Mouse (Mus musculus): ENCODE measurements around the gene Epb42.

DNA sequence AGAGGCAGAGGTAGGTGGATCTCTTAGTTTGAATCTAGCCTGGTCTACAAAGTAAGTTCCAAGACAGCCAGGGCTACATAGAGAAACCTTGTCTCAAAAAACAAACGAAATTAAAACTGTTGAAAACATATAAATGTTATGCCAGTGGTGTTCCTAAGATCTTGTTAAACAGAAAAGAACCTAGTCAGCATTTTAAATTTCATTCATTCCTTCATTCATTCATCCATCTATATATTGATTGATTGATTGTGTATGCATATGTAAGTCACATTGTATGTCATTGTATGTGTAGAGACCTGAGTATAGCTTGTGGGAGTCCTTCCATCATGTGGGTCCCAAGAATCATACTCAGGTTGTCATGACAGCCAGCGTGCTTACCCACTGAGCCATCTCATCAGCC, 21.4 kb downstream of the Epb42 start:
- TF ChIP-seq CTCF (IDR thresholded peaks at IDR 0.05; ENCODE audit: insufficient read depth, low read length) (no peak), POLR2A (IDR thresholded peaks at IDR 0.05; ENCODE audit: borderline replicate concordance, extremely low read depth, low read depth, low read length) (no peak)
